Mouse (Mus musculus) heart, postnatal 0 days (tissue): Measurements from ENCODE around the gene Trio.

Experiments used
- CTCF ChIP-seq: IDR thresholded peaks from 2 replicates; pipeline ENCODE4 v1.5.1; 2016; ENCODE audit warnings: antibody characterized with exemption, control low read depth, low read depth
- EP300 ChIP-seq: IDR thresholded peaks from 2 replicates; pipeline ENCODE4 v1.6.1; 2016; ENCODE audit warnings: antibody characterized with exemption, low read depth

DNA sequence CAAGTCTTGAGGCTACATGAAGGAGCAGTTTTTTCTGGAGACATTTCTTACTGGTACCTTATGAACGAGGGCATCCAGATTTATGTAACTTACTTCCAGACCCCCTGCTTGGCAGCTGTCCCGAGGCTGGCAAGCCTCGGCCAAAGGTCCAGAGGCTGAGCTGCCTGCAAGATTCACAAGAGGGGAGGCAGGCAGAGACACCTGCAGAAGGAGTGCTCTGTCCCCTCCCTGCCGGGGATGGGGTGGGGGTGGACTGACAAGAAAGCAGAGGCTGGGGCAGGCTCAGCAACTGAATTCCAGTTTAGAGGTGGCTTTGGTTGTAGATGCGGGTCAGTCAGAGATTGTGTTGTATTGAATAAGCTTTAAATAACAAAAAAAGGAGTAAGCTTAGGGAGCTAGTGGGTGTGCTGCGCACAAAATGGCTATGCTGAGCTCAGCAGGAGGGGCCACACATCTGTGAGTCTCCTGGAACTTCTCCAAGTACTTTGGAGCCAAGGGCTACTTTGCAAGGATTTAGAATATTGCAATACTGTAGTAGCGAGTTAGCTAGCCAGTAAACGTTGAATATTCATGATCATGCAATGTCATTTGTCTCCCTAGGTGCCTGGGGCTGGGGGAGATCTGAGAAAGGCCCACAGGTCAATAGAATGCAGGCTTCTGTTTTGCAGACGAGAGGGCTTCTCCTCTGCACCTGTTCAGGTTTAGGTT is 15.7 kb upstream of the Trio start:
- TF ChIP-seq CTCF, result no peak
- TF ChIP-seq EP300, result no peak
